Mouse (Mus musculus): Measurements from ENCODE around the gene Alox12. TPM values are rescaled to one million over a fixed set of nuclear protein-coding genes. Genes with fewer than 3 reads are reported as not detected.

Alox12 gene
- total RNA-seq, 4 experiments from 2014 or later: 1.0 to 2.1 (median 1.7) TPM

DNA sequence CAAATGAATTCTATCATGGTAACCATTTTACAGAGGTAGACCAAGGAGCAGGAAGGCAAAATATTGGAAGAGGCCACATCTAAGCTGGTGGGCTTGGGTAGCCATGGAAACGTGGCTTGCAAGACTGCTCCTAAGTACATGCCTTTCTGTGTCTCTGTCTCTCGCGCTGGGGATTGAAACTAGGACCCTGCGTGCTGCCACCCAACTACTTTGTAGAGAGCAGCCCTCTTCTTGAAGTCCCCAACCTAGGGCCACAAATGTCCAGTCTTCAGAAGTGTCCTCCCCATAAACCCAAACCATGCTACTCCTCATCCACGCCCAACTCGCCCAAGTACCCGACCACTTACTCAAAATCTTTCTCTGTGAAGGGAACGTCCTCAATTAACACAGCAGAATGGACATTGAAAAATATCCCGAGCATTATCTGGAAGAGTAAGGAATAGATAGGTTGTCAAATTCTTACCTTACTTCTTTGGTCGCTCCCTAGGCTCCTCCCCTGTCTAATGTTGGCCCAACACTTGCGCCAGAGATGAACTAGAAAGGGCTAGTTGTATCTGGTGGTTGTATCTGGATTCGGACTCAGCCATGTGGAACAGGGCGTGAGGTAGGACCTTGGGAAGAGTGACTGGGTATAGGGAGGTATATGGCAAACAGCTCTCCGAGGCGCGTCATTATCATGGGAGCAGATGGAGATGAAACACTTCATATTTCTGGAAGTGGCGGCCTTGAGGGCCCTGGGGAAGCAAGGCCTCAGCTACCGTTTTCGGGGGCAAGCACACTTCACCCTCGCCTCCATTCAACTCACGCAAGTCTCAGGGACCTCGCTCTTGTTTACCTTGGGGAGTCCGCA is 16.3 kb downstream of the Alox12 start:
- DNase-seq: no peak

DNA sequence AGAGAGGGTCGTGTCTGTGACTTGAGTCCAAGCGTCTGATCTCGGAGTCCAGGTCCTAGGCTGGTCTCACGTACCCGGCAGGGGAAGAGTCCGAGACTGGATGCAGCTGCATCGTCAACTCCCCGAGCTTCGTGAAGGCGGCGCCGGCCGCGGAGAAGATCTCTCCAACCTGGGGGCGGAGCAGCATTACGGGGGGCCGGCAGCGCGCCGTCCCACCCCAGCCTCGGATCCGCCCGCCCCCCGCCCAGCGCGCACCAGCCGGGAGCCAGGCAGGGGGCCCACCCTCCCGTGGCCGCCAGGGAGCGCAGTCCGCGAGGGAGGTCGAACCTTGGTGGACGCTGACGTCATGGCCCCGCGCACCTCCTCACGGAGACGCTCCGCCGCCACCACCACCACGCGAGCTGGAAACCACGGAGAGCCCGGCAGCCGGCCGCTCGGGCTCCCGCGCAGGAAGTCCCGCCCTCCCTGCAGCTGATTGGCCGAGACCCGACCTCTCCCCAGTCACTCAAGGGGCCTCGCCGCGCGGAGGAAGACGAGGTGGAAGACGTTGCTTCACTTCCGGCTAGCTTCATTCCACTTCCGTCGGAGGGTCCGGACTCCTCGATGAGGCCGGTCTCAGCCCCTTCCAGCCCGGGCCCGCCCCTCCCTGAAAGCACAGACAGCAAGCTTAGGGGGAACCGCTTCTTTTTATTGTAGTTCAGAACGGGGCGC is 17.5 kb downstream of the Alox12 start, which contains the start of gene 0610010K14Rik:
0610010K14Rik (minus strand) TSS at position 458 of the 711 bp plus-strand sequence.
- peak; percentile 96 for DNase-seq

DNA sequence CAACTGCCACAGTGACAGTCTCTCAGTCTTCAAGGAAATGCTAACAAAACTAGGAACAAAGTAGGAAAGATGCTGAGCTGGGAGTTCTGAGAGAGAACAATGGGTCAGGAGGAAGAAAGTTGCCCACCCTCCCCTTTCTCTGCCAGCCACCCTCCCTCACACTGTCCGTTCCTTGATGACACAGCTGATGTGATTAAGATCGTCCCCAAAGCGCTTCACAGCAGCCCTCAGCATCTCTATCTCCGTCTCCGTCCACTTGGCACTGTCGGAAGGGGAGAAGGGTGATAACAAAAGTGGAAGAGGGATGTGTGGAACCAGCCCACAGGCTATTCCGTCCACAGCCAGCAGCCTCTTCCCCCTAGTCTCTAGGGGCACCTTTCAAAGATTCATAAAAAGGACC is 18.4 kb downstream of the Alox12 start:
- no peak for DNase-seq

DNA sequence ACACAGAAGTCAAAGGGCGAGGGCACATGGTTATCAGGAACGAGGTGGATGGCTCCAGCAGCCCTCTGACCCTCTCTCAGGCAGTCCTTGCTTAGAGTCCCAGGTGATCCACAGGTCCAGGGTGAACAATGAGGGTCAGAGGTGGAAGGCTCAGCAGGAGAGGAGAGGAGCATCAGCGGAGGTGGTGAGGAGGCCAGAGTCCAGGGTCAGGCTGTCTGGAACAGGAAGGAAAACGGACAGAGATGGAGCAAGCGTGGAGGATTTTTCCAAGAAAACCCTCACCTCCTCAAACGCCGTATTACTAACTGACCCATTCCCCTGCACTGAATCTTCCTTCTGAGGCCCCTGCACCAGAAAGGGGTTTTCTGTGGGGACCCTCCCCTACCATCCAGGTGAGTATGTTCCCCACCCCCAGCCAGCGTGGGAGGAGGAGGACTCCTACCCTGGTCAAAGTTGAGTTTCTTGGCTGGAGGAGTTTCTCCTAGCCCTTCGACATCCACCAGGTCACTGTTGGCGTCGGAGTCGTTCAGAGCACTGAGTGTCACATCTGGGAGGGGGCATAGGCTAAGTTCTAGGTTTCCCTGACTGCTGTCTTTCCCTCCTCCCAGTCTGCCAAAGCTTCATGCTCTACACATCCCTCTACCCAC is 19.8 kb downstream of the Alox12 start:
- DNase-seq: no peak

DNA sequence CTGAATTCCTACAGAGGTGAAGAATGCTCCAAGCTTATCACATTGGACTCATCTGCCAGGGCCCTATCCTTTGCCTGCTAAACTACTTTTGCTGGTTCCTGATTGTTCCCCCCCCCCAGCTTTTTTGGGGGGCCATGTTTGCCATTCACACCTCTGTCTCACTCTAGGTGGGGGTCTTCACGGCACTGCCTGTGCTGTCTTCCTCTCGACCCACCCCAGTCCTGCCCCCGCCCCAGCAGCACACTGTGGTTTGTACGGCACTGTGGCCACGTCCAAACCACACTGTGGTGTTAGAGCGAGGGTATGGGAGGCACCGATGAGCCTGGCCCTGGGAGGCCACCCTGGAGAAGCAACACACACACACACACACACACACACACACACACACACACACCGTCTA is 20.7 kb downstream of the Alox12 start:
- no peak for DNase-seq

DNA sequence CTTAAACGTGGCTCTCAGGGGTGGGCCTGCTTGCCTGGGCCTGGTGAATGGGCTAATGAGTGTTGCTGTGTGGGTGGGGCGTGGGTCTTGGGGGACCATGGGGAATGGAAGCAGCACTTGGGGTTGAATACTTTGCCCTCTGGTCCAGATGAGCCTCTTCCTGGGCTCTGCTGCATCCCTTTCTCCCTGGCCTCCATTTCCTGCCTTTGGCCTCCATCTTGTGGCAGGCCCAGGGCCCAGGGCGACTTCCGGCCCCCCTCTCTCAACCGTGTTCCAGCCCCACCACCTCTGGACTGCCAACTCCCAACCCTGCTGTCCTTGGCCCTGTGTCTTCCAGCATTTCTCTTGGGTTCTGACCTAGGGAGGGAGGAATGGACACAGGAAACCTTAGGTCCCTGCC is 21.1 kb downstream of the Alox12 start:
- DNase-seq: no peak

DNA sequence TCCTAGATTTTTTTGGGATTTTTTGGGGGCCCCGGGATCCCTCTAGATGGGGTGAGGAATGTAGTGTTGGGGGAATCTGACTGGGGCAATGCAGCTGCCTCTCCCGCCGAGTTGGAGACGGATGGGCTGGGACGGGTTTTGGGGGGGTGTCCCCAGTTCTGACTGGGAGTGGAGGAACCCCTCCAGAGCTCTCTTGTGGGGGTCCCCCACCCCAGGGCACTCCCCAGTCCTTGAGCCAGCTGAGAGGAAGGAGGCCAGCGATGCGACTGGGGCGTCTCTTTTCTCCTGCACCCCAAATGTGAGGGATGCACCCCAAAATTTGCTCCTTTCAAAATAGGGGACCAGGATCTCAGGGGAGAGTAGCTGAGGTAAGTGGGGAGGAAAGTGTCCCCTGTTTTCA is 22.1 kb downstream of the Alox12 start:
- no peak for DNase-seq

DNA sequence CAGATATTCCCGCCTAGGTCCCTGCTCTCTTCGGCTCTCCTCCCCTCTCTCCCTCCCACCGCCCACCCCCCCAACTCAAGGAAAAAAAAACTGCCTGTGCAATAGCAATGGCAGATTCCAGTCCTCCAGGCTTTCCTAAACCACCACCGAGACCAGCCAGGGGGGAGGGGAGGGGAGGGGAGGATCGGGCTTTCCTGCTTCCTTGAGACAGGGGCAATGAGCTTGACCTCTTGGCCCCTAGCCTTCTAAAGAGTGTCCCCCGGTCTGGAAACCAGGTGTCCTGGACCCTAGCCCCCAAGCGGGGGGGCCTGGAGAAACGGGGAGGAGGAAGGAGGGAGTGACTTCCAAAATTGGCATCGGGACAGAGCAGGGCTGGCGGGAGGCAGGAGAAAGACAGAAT is 22.6 kb downstream of the Alox12 start:
- no peak for DNase-seq

DNA sequence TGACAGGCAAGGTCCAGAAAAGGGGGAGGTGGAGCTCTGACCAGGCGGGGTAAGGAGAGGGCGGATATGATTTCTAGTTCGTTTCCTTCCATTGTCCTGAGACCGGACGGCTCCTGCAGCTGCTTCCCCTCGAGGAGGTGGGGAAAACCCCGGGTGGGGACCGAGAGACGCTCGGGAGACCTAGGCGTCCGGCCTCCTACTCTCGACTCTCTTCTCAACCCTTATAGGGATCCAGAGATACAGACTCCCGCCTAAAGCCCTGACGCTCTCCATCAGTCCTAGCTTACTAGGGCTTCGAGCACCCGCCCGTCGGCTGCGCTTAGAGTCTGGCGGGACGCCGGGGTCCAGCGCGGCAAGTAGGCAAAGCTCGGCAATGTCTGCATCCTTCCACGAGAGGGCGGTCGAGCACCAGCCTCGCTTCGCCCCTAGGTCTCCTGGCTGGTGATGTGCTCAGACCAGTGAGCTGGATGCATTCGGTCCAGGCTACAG is 24.9 kb downstream of the Alox12 start:
- no peak for DNase-seq

DNA sequence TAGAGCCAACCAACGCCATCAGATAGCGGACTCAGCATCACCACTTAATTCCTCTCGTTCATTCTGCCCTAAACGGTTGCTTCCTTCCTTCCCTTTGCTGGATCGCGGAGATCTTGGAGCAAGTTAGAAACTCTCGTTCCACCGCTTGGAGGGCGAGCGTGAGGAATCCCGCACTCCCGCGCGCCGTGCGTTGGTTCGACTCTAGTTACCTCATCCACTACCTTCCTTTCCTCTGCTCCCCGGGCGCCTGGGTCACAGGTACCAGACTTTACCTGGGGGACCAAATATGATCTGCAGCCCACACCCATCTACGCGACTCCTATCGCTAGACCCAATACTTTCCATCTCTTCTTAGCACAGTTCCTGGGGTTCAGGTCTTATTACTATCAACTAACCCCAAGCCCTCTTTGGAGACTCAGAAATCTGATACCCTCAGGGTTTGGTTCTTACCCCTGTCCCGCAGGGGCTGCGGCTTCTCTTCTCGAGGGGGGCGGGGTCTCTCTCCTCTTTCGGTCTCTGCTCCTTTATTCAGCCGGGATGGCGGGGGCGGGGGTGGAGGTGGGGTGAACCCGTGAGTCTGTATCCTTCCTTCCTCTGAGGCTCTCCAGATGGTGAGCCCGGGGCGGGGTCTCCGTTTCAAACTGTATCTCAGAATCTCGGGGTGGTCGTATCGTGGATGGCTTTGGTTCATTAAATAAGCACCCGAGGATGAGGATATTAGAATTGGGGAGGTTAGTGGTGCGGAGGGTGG is 25.7 kb downstream of the Alox12 start, which contains the start of gene Bcl6b:
Bcl6b (minus strand) TSS at position 539 of the 751 bp plus-strand sequence.
- DNase-seq: no peak

DNA sequence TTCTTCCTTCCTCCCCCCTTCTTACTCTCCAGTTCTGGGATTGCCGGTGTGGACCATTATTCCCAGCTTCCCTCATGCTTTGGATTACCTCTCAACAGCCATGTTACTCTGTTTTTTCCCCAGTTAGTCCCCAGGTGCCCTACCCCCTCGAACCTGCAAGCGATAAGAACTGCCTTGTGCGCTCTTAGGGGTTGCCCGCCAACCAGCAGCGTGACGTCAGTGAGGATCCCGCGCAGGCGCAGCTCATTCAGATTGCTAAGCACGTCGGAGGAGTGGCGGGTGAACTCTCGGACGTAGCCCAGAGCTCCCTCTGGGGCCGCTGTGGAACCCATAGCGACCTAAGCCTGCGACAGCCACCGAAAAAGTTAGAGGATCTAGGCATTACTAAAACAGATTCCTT is 26.3 kb downstream of the Alox12 start:
- peak; percentile 79 for DNase-seq

DNA sequence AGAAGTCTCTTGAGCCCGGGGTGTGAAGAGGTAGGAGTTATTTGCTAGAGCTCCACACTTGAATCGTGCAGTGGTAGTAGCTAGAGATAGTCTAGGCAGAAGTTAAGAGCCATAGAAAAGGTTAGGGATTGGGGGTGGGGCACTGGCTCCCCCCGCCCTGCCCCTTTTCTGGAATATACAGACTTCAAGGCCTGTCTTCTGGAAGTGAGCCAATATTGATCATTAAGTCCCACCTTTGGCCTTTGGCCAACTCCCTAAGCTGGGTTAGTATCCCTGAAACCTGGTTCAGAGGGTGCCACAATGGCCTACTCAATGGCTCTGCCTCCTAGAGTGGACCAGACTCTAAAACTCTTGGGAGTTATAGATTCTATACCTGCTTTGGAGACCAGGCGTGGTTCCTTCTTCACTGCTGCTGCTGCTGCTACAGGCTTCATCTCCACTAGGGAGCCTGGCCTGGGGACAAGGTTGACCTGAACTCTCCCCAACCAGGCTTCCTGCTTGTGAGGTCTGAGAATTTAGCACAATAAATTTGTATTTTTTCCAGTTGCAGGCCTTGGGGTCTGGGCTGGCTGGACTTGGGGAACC is 27.4 kb downstream of the Alox12 start:
- no peak for DNase-seq

DNA sequence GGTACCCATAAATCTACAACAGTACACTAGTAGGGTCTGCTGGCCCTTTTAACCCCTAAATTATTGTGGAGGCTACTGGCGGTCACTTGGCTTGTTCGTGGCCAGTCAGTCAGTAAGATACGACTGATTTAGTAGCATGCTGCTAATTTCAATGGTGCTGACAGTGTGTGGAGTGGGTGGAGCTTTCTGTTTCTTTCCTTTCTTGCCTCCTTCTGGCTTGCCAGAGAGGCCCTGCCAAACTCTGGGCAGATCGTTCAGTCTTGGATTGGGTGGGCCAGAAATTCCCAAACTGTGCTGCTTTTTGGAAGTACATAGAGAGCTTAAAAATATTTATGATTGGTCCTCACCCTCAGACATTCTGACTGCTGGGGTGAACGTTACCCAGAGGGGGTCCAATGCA is 28.0 kb downstream of the Alox12 start:
- DNase-seq: no peak

DNA sequence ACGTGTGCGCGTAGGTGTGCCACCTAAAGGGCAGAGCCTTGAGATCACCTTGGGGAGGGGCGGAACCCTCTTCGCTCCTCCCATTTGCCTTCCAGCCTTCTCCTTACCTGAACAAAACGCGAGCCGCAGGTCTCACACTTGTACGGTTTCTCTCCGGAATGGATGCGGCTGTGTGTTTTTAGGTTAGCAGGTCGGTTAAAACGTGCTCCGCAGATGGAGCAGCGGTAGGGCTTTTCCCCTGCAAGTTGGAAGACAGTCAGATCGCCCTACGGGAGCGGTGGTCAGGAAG is 28.6 kb downstream of the Alox12 start:
- no peak for DNase-seq

DNA sequence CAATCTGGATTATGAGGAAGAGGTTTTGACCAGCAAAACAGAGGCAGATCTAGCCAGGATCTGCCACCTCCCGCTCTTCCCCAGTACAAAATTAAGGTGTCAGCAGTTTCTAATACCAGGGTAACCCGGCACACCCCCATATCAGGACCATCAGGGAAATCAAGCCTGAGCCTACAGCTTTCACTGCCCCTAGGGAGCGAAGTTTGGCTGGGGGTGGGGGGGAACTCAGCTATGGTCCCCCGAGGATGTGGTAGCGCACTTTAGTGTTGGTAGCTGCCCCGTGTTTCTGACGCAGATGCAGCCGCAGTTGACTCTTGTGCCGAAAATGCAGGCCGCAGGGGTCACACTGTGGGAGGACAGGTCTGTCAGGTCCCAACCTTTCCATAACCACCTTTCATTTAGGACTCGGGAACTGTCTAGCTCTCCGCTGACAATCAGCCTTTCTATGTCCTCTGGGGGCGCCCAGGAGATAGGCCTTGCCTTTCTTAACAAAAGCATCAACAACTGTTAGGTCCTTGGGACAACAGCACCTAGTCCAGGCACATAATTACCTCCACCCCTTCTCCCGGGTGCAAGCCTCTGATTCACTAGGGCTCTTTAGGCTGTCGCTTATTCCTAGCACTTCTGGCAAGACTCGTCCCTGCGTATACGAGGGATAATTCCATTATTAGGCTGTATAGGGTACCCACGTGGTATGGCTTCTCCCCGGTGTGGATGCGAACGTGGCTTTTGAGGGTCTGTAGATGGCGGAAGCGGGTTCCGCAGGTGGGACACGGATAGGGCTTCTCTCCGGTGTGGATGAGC is 29.2 kb downstream of the Alox12 start:
- no peak for DNase-seq

DNA sequence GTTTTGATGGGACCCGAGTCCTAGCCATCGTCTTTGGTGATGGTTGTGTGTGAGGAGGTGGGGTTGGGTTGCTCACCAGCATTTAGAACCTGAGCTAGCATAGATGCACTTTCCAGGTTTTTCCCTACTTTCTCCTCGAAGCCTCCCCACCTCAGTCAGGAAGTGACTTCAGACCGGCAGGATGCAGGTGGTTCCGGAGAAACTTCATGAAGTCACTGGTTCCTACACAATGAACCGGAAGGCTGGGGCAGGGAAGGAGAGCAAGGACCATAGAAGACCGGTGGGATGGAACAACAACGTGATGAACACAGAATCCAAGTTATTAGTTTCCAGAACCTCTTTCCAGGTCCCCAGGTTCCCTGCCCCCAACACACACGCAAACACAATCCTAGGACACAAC is 31.4 kb downstream of the Alox12 start:
- DNase-seq: no peak

DNA sequence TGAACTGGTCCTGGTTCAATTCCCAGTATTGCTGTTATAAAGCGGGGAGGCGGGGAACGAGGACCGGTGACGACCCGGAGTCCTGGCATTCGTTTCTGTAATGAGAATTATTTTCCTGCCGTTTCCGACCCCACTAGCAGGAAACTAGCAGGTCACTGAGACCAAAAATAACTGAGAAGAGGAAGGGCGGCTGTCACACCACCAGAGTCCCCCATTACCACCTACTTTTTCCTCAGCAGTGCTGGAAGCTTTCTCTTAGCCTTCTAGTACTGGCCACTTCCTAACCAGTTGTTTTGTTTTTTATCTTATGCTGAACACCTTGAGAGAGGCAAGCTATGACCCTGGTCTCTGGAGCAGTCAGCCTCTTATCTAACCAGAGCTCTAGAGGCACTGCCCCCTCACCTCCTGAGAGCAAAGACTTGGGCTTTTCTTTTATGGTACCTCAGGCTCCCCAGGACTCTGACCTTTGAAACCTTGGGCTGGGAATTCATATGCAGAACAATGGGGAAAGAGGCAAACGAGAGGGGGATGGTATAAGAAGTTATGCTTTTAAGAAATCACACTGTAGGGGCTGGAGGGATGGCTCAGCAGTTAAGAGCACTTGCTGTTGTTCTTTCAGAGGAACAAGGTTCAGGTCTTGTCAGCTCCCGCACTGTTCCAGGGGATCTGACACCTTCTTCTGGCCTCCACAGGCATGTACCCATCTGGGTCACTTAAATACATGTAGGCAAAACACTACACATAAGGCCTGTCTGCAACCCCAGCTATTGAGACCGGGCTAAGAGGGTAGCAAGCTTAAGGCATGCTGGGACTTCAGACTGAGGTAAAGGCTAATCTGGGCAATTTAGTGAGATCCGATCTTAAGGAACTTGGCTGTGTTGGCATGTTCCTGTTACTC is 33.3 kb downstream of the Alox12 start:
- no peak for DNase-seq

DNA sequence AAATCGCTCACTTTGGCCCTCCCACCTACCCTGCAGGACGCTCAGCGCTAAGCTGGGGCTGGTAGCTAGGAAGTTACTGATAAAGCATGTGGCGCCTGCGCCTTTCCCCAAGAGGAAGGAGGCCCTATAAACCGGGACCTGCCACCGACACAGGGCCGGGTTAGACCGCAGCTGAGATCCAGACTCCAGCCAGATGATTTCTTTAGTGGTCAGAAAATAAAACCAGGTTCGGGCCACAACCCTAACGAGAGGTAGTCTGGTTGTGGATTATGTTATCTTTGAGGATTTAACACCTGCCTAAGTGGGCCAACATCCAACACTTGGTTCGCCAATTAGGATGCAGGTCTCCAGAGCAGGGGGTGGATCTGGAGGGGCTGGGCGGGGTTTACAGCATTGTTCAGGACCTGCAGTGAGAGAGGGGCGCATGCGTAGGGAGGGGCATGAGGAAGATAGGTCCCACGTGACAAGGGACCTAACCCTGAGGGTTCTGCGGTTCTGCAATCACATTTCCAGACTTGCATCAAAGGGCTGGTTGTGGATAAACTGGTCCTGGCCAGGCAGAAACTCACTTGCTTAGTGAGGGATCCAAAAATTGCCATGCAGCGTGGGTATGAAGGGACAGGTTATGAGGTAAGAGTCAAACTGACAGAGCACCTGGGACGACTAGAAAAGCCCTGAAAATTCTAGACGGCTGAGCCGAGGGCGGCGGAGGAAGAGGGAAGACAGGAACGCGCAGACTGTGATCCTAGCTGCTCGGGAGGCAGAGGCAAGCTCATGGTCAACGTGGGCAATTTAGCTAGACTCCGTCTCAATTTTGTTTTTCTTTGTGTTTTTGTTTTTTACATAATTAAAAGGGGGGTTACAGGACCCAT is 34.2 kb downstream of the Alox12 start, which contains the start of gene Slc16a13:
Slc16a13 (minus strand) TSS at position 334 of the 872 bp plus-strand sequence.
- DNase-seq: peak; percentile 95

DNA sequence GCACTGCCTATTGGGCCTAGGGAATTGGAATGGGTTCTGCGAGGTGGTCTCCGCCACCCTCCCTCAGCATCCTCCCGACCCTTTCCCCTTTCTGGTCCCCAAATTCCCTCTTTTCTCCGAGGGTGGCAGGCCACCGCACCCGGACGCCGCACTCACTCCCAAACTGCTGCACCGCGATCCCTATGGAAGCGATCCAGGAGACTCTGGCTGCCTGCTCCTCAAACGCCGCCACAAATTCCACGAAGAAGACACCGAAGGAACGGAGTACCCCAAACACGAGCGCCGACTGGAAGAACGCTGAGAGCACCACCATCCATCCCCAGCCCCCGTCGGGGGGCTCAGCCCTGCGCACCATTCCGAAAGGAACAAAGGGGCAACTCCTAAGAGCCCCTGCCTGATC is 34.8 kb downstream of the Alox12 start:
- DNase-seq: no peak

Measured in adrenal gland, adult 8-10 months (tissue).